Mouse (Mus musculus) E14TG2a.4 (cell line): ENCODE results near the gene Lmnb2.

Experiments
- CTCF ChIP-seq: conservative IDR thresholded peaks from 2 replicates; pipeline ENCODE4 v1.5.1; 2014; ENCODE audit warnings: low read length
- NANOG ChIP-seq: IDR thresholded peaks from 2 replicates; pipeline ENCODE4 v1.6.1; 2014; ENCODE audit warnings: borderline replicate concordance, low read length, mixed read lengths

GRCm38 (mm10) chr10:80966296-80966695, 48.3 kb upstream of the Lmnb2 start:
- TF ChIP-seq CTCF (no peak), NANOG (no peak)
